Mouse (Mus musculus) heart, embryonic 15.5 days (tissue): ENCODE measurements at regions not wholly inside any gene's neighbourhood (a gene's known extent, or its start where the extent isn't known, plus 50 kb on each side); places are given as distances from the start of the nearest gene placed in this dataset.

Experiments
- ATAC-seq: fragments of 200-750 bp; cut with Nextera tagmentation; replicated peaks from 2 replicates; pipeline ENCODE4 v1.8.0; 2017; ENCODE audit warnings: low read depth, moderate TSS enrichment; ENCODE audit not compliant: insufficient number of reproducible peaks, insufficient read depth, low FRiP score
- H3K27ac ChIP-seq: fragments of 300-500 bp; sonication (generic); 2 replicates; pipeline ENCODE4 v1.5.1; 2015; ENCODE audit warnings: mild to moderate bottlenecking, inconsistent platforms
- H3K27me3 ChIP-seq: fragments of 300-500 bp; sonication (generic); 2 replicates; pipeline ENCODE4 v1.6.1; 2015; ENCODE audit warnings: inconsistent platforms
- H3K36me3 ChIP-seq: fragments of 300-500 bp; sonication (generic); 2 replicates; pipeline ENCODE4 v1.6.1; 2015; ENCODE audit warnings: mild to moderate bottlenecking, inconsistent platforms
- H3K4me1 ChIP-seq: fragments of 300-500 bp; sonication (generic); replicated peaks from 2 replicates; pipeline ENCODE4 v1.6.1; 2015; ENCODE audit warnings: inconsistent platforms
- H3K4me2 ChIP-seq: fragments of 300-500 bp; sonication (generic); 2 replicates; pipeline ENCODE4 v1.6.1; 2015; ENCODE audit warnings: inconsistent platforms, mild to moderate bottlenecking, moderate library complexity
- H3K4me3 ChIP-seq: fragments of 300-500 bp; sonication (generic); 2 replicates; pipeline ENCODE4 v1.5.1; 2015; ENCODE audit warnings: mild to moderate bottlenecking, inconsistent platforms
- H3K9ac ChIP-seq: fragments of 300-500 bp; sonication (generic); 2 replicates; pipeline ENCODE4 v1.6.1; 2015; ENCODE audit warnings: mild to moderate bottlenecking, inconsistent platforms
- H3K9me3 ChIP-seq: fragments of 300-500 bp; sonication (generic); replicated peaks from 2 replicates; pipeline ENCODE4 v1.6.1; 2016; ENCODE audit warnings: inconsistent platforms
- WGBS: fragments of 180-500 bp; shearing (Covaris S2); methylation state at CpG from one replicate; pipeline ENCODE4 v1.1.7; 2015; ENCODE audit warnings: mixed read lengths; 5-methylcytosine and 5-hydroxymethylcytosine counted together

GRCm38 (mm10) chr2:45652977-45653376, 535.8 kb upstream of the Zeb2 start:
- Histone ChIP-seq H3K9me3 (no peaks in the 10 kb centered on the region), H3K4me3 (no peak overlapping the region), H3K27ac (no peak overlapping the region), H3K36me3 (no peaks in the 10 kb centered on the region), H3K4me2 (no peak overlapping the region), H3K27me3 (no peaks in the 10 kb centered on the region), H3K9ac (no peak overlapping the region), H3K4me1 (no peaks in the 10 kb centered on the region)
- ATAC-seq = no peak
- WGBS = 68% methylated on average over 3 of the region's 3 CpGs

GRCm38 (mm10) chr2:45650271-45650985, 533.2 kb upstream of the Zeb2 start:
- no peaks in the 10 kb centered on the region for H3K4me1 ChIP-seq
- no peak overlapping the region for H3K9ac ChIP-seq
- H3K27ac ChIP-seq = no peak overlapping the region
- H3K9me3 ChIP-seq = no peaks in the 10 kb centered on the region
- H3K27me3 ChIP-seq = no peaks in the 10 kb centered on the region
- no peak overlapping the region for H3K4me2 ChIP-seq
- H3K4me3 ChIP-seq = no peak overlapping the region
- H3K36me3 ChIP-seq = no peaks in the 10 kb centered on the region
- 72% methylated on average over 5 of the region's 5 CpGs for WGBS
- no peak for ATAC-seq

GRCm38 (mm10) chr2:45647846-45648245, 530.7 kb upstream of the Zeb2 start:
- Histone ChIP-seq H3K27ac (no peak overlapping the region), H3K4me3 (no peak overlapping the region), H3K4me2 (no peak overlapping the region), H3K27me3 (no peaks in the 10 kb centered on the region), H3K36me3 (no peaks in the 10 kb centered on the region), H3K9me3 (no peaks in the 10 kb centered on the region), H3K9ac (no peak overlapping the region), H3K4me1 (no peaks in the 10 kb centered on the region)
- 80% methylated on average over 3 of the region's 3 CpGs for WGBS
- no peak for ATAC-seq

DNA sequence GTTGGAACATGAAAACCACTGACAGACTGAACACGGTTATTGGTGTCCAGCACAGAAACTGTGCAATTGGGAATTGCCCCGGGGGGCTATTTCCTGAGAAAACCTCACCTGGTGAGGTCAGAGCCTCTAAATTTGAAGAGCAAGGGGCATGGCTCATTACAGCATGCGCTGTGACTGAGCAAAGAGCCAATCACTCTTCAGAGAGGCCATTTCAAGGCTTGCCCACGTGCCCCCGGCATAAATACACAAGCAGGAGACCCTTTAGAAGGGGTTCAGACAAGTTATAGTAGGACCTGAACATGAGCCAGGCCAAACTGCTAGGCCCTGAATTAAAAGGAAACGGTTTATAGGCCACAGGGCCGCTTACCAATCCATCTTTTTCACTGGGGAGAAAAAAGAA, 512.9 kb upstream of the Zeb2 start:
- 69% methylated on average over 7 of the region's 7 CpGs for WGBS
- H3K27ac ChIP-seq = no peak overlapping the region
- no peaks in the 10 kb centered on the region for H3K27me3 ChIP-seq
- no peak overlapping the region for H3K4me2 ChIP-seq
- no peak overlapping the region for H3K4me3 ChIP-seq
- no peaks in the 10 kb centered on the region for H3K9me3 ChIP-seq
- ATAC-seq = no peak
- H3K4me1 ChIP-seq = no peaks in the 10 kb centered on the region
- no peak overlapping the region for H3K9ac ChIP-seq
- no peaks in the 10 kb centered on the region for H3K36me3 ChIP-seq

- H3K27me3 ChIP-seq = no peaks in the 10 kb centered on the region
- no peak overlapping the region for H3K9ac ChIP-seq
- H3K9me3 ChIP-seq = no peaks in the 10 kb centered on the region
- H3K4me1 ChIP-seq = no peaks in the 10 kb centered on the region
- H3K4me2 ChIP-seq = no peak overlapping the region
- no peaks in the 10 kb centered on the region for H3K36me3 ChIP-seq
- WGBS = 66% methylated on average over 3 of the region's 3 CpGs
- no peak overlapping the region for H3K4me3 ChIP-seq
- no peak overlapping the region for H3K27ac ChIP-seq
- no peak for ATAC-seq
Observed at GRCm38 (mm10) chr2:45629616-45630015, 512.4 kb upstream of the Zeb2 start.

DNA sequence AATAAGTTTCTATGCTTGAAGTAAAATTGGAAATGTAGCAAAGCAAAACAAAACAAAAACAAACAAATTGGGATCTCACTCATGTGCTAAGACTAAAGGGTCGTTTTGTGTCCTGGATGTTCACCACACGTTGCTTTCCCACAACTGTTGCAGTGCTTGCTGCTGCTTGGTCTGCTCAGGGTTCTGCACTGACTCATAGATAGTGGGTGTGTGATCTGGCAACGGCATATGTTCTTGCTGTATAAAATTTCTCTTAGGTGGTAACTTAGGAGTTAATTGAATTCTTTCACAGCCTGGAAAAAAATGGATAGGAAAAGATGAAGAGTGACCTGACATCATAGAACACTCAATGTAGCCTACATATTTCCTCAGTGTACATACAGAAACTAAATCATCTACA, 505.9 kb upstream of the Zeb2 start:
- Histone ChIP-seq H3K9ac (no peak overlapping the region), H3K4me1 (no peaks in the 10 kb centered on the region), H3K27ac (no peak overlapping the region), H3K4me2 (no peak overlapping the region), H3K36me3 (no peaks in the 10 kb centered on the region), H3K9me3 (no peaks in the 10 kb centered on the region), H3K27me3 (no peaks in the 10 kb centered on the region), H3K4me3 (no peak overlapping the region)
- no peak for ATAC-seq
- 58% methylated on average over 3 of the region's 3 CpGs for WGBS

DNA sequence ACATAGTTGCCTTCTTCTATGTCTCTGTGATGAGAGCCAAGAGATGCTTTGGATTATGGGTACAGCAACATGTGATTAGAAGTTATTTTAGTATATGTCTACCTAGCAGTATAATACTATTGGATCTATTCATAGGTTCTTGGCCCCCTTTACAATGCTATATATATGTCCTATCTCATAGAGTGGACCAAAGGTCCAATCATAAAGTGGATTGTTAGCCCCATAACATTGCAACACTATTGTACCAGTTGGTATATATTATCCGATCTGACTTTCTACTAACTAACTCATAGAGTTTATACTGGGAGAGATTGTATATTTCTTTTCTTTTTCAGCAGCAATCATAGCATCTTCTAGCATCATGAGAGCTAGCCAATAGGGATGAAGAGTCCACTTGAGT, 491.7 kb upstream of the Zeb2 start:
- no peak for ATAC-seq

GRCm38 (mm10) chr2:45607393-45607792, 490.2 kb upstream of the Zeb2 start:
- ATAC-seq = no peak

More for the DNA sequence above, 491.7 kb upstream of the Zeb2 start:
- no peaks in the 10 kb centered on the region for H3K4me1 ChIP-seq
- H3K4me2 ChIP-seq = no peak overlapping the region
- no peak overlapping the region for H3K9ac ChIP-seq
- H3K9me3 ChIP-seq = no peaks in the 10 kb centered on the region
- no peak overlapping the region for H3K27ac ChIP-seq
- no peak overlapping the region for H3K4me3 ChIP-seq
- no peaks in the 10 kb centered on the region for H3K36me3 ChIP-seq
- WGBS = 88% methylated on average over 1 of the region's 1 CpGs
- H3K27me3 ChIP-seq = no peaks in the 10 kb centered on the region

GRCm38 (mm10) chr2:45601332-45601900, 484.2 kb upstream of the Zeb2 start:
- no peaks in the 10 kb centered on the region for H3K27me3 ChIP-seq
- H3K4me2 ChIP-seq = no peak overlapping the region
- no peak overlapping the region for H3K9ac ChIP-seq
- no peaks in the 10 kb centered on the region for H3K4me1 ChIP-seq
- H3K27ac ChIP-seq = no peak overlapping the region
- no peaks in the 10 kb centered on the region for H3K36me3 ChIP-seq
- 55% methylated on average over 6 of the region's 6 CpGs for WGBS
- H3K4me3 ChIP-seq = no peak overlapping the region
- no peaks in the 10 kb centered on the region for H3K9me3 ChIP-seq
- ATAC-seq = no peak

More at GRCm38 (mm10) chr2:45607393-45607792, 490.2 kb upstream of the Zeb2 start:
- Histone ChIP-seq H3K4me3 (no peak overlapping the region), H3K4me2 (no peak overlapping the region), H3K27ac (no peak overlapping the region), H3K9me3 (no peaks in the 10 kb centered on the region), H3K4me1 (no peaks in the 10 kb centered on the region), H3K9ac (no peak overlapping the region), H3K36me3 (no peaks in the 10 kb centered on the region), H3K27me3 (no peaks in the 10 kb centered on the region)

GRCm38 (mm10) chr2:45593765-45594164, 476.6 kb upstream of the Zeb2 start:
- no peak overlapping the region for H3K4me2 ChIP-seq
- no peaks in the 10 kb centered on the region for H3K4me1 ChIP-seq
- H3K9me3 ChIP-seq = no peaks in the 10 kb centered on the region
- H3K4me3 ChIP-seq = no peak overlapping the region
- H3K27ac ChIP-seq = no peak overlapping the region
- no peak for ATAC-seq
- no peak overlapping the region for H3K9ac ChIP-seq
- no peaks in the 10 kb centered on the region for H3K36me3 ChIP-seq
- WGBS = 75% methylated on average over 4 of the region's 4 CpGs
- no peaks in the 10 kb centered on the region for H3K27me3 ChIP-seq

DNA sequence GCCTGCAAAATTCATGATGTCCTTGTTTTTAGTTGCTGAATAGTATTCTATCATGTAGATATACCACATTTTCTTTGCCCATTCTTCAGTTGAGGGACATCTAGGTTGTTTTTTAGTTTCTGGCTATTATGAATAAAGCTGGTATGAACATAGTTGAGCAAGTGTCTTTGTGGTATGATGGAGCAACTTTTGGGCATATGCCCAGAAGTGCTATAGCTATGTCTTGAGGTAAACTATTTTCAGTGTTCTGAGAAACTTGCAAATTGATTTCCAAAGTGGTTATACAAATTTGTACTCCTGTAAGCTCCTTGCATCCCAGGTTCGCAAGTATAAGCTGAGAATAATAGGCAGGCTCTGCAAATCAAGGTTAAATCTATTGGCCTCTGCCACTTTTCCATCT, 473.8 kb upstream of the Zeb2 start:
- 79% methylated on average over 1 of the region's 1 CpGs for WGBS
- Histone ChIP-seq H3K4me3 (no peak overlapping the region), H3K36me3 (no peaks in the 10 kb centered on the region), H3K4me2 (no peak overlapping the region), H3K27me3 (no peaks in the 10 kb centered on the region), H3K9ac (no peak overlapping the region), H3K9me3 (no peaks in the 10 kb centered on the region), H3K4me1 (no peaks in the 10 kb centered on the region), H3K27ac (no peak overlapping the region)
- no peak for ATAC-seq

DNA sequence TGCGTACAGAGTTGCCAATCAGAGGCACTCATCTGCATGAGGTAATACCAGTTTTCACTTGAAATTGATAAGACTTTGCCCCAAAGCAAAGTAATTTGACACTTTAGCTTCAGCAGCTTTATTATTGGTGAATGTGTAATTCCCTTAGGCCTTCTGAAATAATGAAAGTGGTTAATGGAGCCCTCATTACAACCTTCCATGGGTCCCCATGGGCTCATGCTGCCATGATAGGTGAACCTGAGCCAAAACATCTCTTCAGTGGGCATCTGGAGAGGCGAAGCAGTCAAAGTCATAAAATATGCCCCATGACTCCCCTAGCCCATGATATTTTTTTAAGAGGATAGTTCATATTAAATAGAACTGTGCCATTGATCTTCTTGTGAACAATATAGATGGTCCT, 471.1 kb upstream of the Zeb2 start:
- no peaks in the 10 kb centered on the region for H3K4me1 ChIP-seq
- no peaks in the 10 kb centered on the region for H3K27me3 ChIP-seq
- no peak overlapping the region for H3K27ac ChIP-seq
- H3K4me2 ChIP-seq = no peak overlapping the region
- ATAC-seq = no peak
- no peak overlapping the region for H3K4me3 ChIP-seq
- no peaks in the 10 kb centered on the region for H3K9me3 ChIP-seq
- WGBS = 86% methylated on average over 2 of the region's 2 CpGs
- no peaks in the 10 kb centered on the region for H3K36me3 ChIP-seq
- H3K9ac ChIP-seq = no peak overlapping the region
